Mouse (Mus musculus) bone marrow, adult 2 months (tissue): Measurements from ENCODE around the gene Acad12.

ENCODE experiments used
- CTCF ChIP-seq: fragments of 200-500 bp; IDR thresholded peaks from 2 replicates; pipeline ENCODE4 v1.5.1; 2011; ENCODE audit warnings: low read length, control low read depth; ENCODE audit not compliant: control insufficient read depth, insufficient read depth
- POLR2A ChIP-seq: fragments of 200-500 bp; IDR thresholded peaks from 2 replicates; pipeline ENCODE4 v1.6.1; 2011; ENCODE audit warnings: low read depth, mild to moderate bottlenecking, control low read depth, low read length, borderline replicate concordance; ENCODE audit not compliant: control insufficient read depth

GRCm38 (mm10) chr5:121585005-121585404 lies 33.7 kb downstream of the Acad12 start:
- TF ChIP-seq CTCF (no peak), POLR2A (no peak)
